Mouse (Mus musculus): Measurements from ENCODE around the gene A630095N17Rik. TPM values are rescaled to one million over a fixed set of nuclear protein-coding genes. Genes with fewer than 3 reads are reported as not detected.

A630095N17Rik gene
- total and polyA plus RNA-seq, 3 experiments: 0.30 to 0.74 (median 0.74) TPM

DNA sequence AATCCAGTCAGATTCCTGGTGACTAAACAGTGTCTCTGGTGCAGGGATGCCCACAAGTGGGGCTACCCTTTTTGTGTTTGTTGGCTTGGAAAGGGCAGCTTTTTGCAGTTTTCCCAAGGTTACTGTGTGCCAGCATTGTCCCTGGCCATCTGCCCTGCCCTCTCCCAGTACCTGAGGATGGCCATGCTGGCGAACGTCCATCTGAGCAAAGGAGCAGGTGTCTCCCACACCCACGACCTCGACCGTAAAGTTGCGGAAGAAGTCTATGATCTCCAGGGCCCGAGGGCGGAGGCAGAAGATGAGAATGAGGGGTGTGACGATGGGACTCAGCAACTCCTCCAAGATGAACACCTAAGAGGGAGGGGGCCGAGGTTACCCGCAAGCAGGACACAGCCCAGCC, 46.4 kb downstream of the A630095N17Rik start:
- dilution Hi-C loops (cut with MboI; ENCODE audit: extremely low pct_ligation_motif_present, extremely low pct_unique_long_range_greater_than_20kb, low sequenced_read_pairs): no loop called here
- no peaks in the 10 kb centered on the region for H3K79me2 ChIP-seq (replicated peaks; ENCODE audit: control insufficient read depth, extremely low read depth, insufficient read depth, poor library complexity, severe bottlenecking)
- peaks cover 53 to 87% of the 10 kb centered on the region in 2 experiments for H3K36me3 ChIP-seq (replicated peaks in 1 of 2; ENCODE audit: control insufficient read depth in 1 of 2, insufficient read depth in 1 of 2, low read length in 1 of 2)
- H3K27me3 ChIP-seq (replicated peaks): no peaks in the 10 kb centered on the region
- no peak overlapping the region for H3K4me3 ChIP-seq (replicated peaks in 1 of 3; ENCODE audit: low read depth in 2 of 3, low read length in 2 of 3, poor library complexity in 1 of 3)
- no peak for TF ChIP-seq GABPA (IDR thresholded peaks at IDR 0.05; ENCODE audit: insufficient replicate concordance, low read depth, low read length)
- H3K4me1 ChIP-seq (ENCODE audit: control insufficient read depth in 1 of 2, insufficient read depth in 2 of 2): peaks cover 2 to 25% of the 10 kb centered on the region in 2 experiments; a peak in 3 of 4 replicates
- H3K9ac ChIP-seq (ENCODE audit: insufficient read depth, low read depth): no peak overlapping the region
- in situ Hi-C loops (cut with MboI; ENCODE audit: low pct_ligation_motif_present, low pct_unique_long_range_greater_than_20kb, low sequenced_read_pairs): no loop called here
- H3K4me2 ChIP-seq (ENCODE audit: insufficient read depth, low read depth, poor library complexity, severe bottlenecking): no peak overlapping the region
- DNase-seq (ENCODE audit: extremely low read depth): no peak
- H3K9me3 ChIP-seq (replicated peaks; ENCODE audit: low read length): peaks cover 3% of the 10 kb centered on the region
- no peak overlapping the region for H3K27ac ChIP-seq (ENCODE audit: insufficient read depth, low read depth)

DNA sequence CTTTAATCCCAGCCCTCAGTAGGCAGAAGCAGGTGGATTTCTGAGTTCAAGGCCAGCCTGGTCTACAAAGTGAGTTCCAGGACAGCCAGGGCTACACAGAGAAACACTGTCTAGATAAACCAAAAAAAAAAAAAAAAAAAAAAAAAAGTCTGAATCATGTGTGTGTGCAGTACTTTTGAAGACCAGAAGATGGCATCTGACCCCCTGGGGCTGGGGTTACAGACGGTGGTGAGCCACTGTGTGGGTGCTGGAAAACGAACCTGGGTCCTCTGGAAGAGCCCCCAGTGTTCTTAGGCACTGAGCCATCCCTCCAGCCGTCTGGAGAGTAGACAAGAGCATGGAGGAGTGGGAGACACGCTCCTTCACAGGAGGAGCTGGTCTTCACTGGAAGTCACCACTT, 49.7 kb downstream of the A630095N17Rik start:
- dilution Hi-C loops (cut with MboI; ENCODE audit: extremely low pct_ligation_motif_present, extremely low pct_unique_long_range_greater_than_20kb, low sequenced_read_pairs): no loop called here
- H3K9me3 ChIP-seq (replicated peaks; ENCODE audit: low read length): peaks cover 3% of the 10 kb centered on the region
- no peak for TF ChIP-seq IRF4 (IDR thresholded peaks at IDR 0.05; ENCODE audit: low read depth, low read length)
- no peak for TF ChIP-seq TCF12 (IDR thresholded peaks at IDR 0.05; ENCODE audit: low read depth, low read length)
- TF ChIP-seq SMC3 (IDR thresholded peaks at IDR 0.05; ENCODE audit: low read depth, low read length): no peak
- no peak for TF ChIP-seq HCFC1 (IDR thresholded peaks at IDR 0.05; ENCODE audit: low read depth, low read length)
- no peak for TF ChIP-seq ZKSCAN1 (IDR thresholded peaks at IDR 0.05; ENCODE audit: borderline replicate concordance, low read depth, low read length)
- TF ChIP-seq MAX (IDR thresholded peaks at IDR 0.05; ENCODE audit: low read length): no peak
- TF ChIP-seq ZNF384 (IDR thresholded peaks at IDR 0.05; ENCODE audit: low read depth, low read length): peak; percentile 78
- TF ChIP-seq MEF2A (IDR thresholded peaks at IDR 0.05; ENCODE audit: borderline replicate concordance, low read depth, low read length): no peak
- TF ChIP-seq SIN3A (IDR thresholded peaks at IDR 0.05; ENCODE audit: low read length): no peak
- TF ChIP-seq ETS1 (conservative IDR thresholded peaks at IDR 0.05; ENCODE audit: low read depth, low read length): no peak
- TF ChIP-seq E2F4 (IDR thresholded peaks at IDR 0.05; ENCODE audit: insufficient replicate concordance, low read depth, low read length): no peak
- TF ChIP-seq USF2 (conservative IDR thresholded peaks at IDR 0.05; ENCODE audit: low read depth, low read length): no peak
- TF ChIP-seq CTCF (conservative IDR thresholded peaks at IDR 0.05 in 1 of 2, IDR thresholded peaks at IDR 0.05 in 1 of 2; ENCODE audit: low read depth in 2 of 2, low read length in 2 of 2): peak in 1 of 2 experiments; percentile 33; a peak in 1 of 4 replicates
- TF ChIP-seq JUN (IDR thresholded peaks at IDR 0.05; ENCODE audit: insufficient read depth, low read depth, low read length): no peak
- no peak overlapping the region for H3K4me2 ChIP-seq (ENCODE audit: insufficient read depth, low read depth, poor library complexity, severe bottlenecking)
- H3K27me3 ChIP-seq (replicated peaks): no peaks in the 10 kb centered on the region
- peaks cover 49 to 74% of the 10 kb centered on the region in 2 experiments for H3K36me3 ChIP-seq (replicated peaks in 1 of 2; ENCODE audit: control insufficient read depth in 1 of 2, insufficient read depth in 1 of 2, low read length in 1 of 2)
- H3K9ac ChIP-seq (ENCODE audit: insufficient read depth, low read depth): no peak overlapping the region
- H3K27ac ChIP-seq (ENCODE audit: insufficient read depth, low read depth): no peak overlapping the region
- in situ Hi-C loops (cut with MboI; ENCODE audit: low pct_ligation_motif_present, low pct_unique_long_range_greater_than_20kb, low sequenced_read_pairs): no loop called here
- H3K4me3 ChIP-seq (replicated peaks in 1 of 3; ENCODE audit: low read depth in 2 of 3, low read length in 2 of 3, poor library complexity in 1 of 3): no peak overlapping the region
- DNase-seq (ENCODE audit: extremely low read depth): no peak
- no peaks in the 10 kb centered on the region for H3K79me2 ChIP-seq (replicated peaks; ENCODE audit: control insufficient read depth, extremely low read depth, insufficient read depth, poor library complexity, severe bottlenecking)
- peaks cover 0 to 20% of the 10 kb centered on the region in 2 experiments; a peak in 3 of 4 replicates for H3K4me1 ChIP-seq (ENCODE audit: control insufficient read depth in 1 of 2, insufficient read depth in 2 of 2)
